Mouse (Mus musculus) erythroblast, embryonic 14.5 days (primary cell): ENCODE measurements at regions not wholly inside any gene's neighbourhood (a gene's known extent, or its start where the extent isn't known, plus 50 kb on each side); places are given as distances from the start of the nearest gene placed in this dataset.

Experiments
- GATA1 ChIP-seq: IDR thresholded peaks from 2 replicates; pipeline ENCODE4 v1.6.1; 2012; ENCODE audit warnings: low read length, inconsistent platforms, mixed read lengths
- TAL1 ChIP-seq: IDR thresholded peaks from 3 replicates; pipeline ENCODE4 v1.6.1; 2012; ENCODE audit warnings: low read length, inconsistent platforms, mixed read lengths

- TF ChIP-seq GATA1 (no peak), TAL1 (no peak)
Measured at GRCm38 (mm10) chr13:111867763-111868725, 59.3 kb upstream of the Map3k1 start.
